Mouse (Mus musculus) liver, adult 2 months (tissue): ENCODE data around the gene Tsc1. TPM values are rescaled to one million over a fixed set of nuclear protein-coding genes. Genes with fewer than 3 reads are reported as not detected.

Source experiments
- DNase-seq: peaks from one replicate; pipeline ENCODE4 v3.0.0-alpha.2; 2011; ENCODE audit warnings: low read depth, low spot score; ENCODE audit errors: extremely low read depth
- H3K27ac ChIP-seq: fragments of 200-500 bp; replicated peaks from 2 replicates; pipeline ENCODE4 v1.5.1; 2012; ENCODE audit warnings: low read depth, mild to moderate bottlenecking, control low read depth, inconsistent platforms, low read length; ENCODE audit not compliant: insufficient read depth
- H3K27me3 ChIP-seq: fragments of 200-500 bp; 2 replicates; pipeline ENCODE4 v1.6.1; 2012; ENCODE audit warnings: mild to moderate bottlenecking, moderate library complexity, low read length, inconsistent platforms; ENCODE audit not compliant: control insufficient read depth, insufficient read depth
- H3K36me3 ChIP-seq: fragments of 200-500 bp; 2 replicates; pipeline ENCODE4 v1.6.1; 2012; ENCODE audit warnings: low read length, inconsistent platforms; ENCODE audit not compliant: control insufficient read depth, insufficient read depth
- H3K4me1 ChIP-seq: fragments of 200-500 bp; 2 replicates; pipeline ENCODE4 v1.6.1; 2011; ENCODE audit warnings: low read length; ENCODE audit not compliant: control insufficient read depth, insufficient read depth
- H3K4me3 ChIP-seq: fragments of 200-500 bp; 2 replicates; pipeline ENCODE4 v1.5.1; 2011; ENCODE audit warnings: low read depth, mild to moderate bottlenecking, control low read depth, low read length, moderate library complexity; ENCODE audit not compliant: insufficient read depth
- H3K79me2 ChIP-seq: fragments of 200-500 bp; 2 replicates; pipeline ENCODE4 v1.6.1; 2012; ENCODE audit warnings: inconsistent platforms, mild to moderate bottlenecking, low read length, moderate library complexity; ENCODE audit not compliant: control insufficient read depth, insufficient read depth
- H3K9ac ChIP-seq: fragments of 200-500 bp; 2 replicates; pipeline ENCODE4 v1.6.1; 2012; ENCODE audit warnings: low read depth, mild to moderate bottlenecking, control low read depth, inconsistent platforms, low read length
- CTCF ChIP-seq: fragments of 200-500 bp; IDR thresholded peaks from 2 replicates; pipeline ENCODE4 v1.5.1; 2011; ENCODE audit warnings: low read depth, low read length, control low read depth
- POLR2A ChIP-seq: fragments of 200-500 bp; IDR thresholded peaks from 2 replicates; pipeline ENCODE4 v1.6.1; 2011; ENCODE audit warnings: low read length, control low read depth; ENCODE audit not compliant: insufficient read depth; ENCODE audit errors: extremely low read depth
- WGBS: fragments of 180-500 bp; shearing (Covaris S2); methylation state at CpG from one replicate; pipeline ENCODE4 v1.1.7; 2018; 5-methylcytosine and 5-hydroxymethylcytosine counted together
- polyA plus RNA-seq: library from polyadenylated mRNA; depleted of rRNA; stranded (reverse); fragments of >200 nt; gene quantifications from 2 replicates; pipeline ENCODE4 v1.2.3, GENCODE M21; 2012
- total RNA-seq: library from RNA; depleted of rRNA; stranded (reverse); fragments of >200 nt; gene quantifications from 2 replicates; pipeline ENCODE4 v1.2.3, GENCODE M21; 2014

Tsc1 gene
- total and polyA plus RNA-seq, 2 experiments = 10.0 to 14.4 TPM

DNA sequence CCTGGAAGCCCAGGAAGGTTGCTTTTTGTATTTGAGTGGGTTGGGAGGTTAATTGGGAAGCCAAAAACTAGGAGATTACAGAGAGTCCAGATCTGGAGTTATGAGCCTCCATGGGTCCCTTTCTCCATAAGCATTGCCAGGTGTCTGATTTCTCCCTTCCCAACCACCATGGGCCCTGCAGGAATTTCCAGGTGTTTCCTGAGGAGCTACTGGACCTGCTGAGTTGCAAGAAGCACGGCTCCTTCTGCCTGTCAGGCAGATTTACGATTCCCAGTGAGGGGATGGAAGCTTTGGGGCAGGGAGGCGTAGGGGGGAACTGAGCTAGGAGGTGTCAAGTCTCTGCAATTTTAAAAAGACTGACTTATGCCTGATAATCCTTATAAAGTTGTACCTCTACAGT is 24.8 kb downstream of the Tsc1 start:
- peaks cover 59% of the 10 kb centered on the region for H3K36me3 ChIP-seq
- no peak overlapping the region for H3K27ac ChIP-seq
- no peak overlapping the region for H3K4me3 ChIP-seq
- H3K27me3 ChIP-seq = no peaks in the 10 kb centered on the region
- H3K79me2 ChIP-seq = no peaks in the 10 kb centered on the region
- no peak overlapping the region for H3K9ac ChIP-seq
- WGBS = 89% methylated on average over 3 of the region's 3 CpGs
- DNase-seq = no peak
- H3K4me1 ChIP-seq = no peaks in the 10 kb centered on the region
- TF ChIP-seq POLR2A (no peak), CTCF (no peak)

DNA sequence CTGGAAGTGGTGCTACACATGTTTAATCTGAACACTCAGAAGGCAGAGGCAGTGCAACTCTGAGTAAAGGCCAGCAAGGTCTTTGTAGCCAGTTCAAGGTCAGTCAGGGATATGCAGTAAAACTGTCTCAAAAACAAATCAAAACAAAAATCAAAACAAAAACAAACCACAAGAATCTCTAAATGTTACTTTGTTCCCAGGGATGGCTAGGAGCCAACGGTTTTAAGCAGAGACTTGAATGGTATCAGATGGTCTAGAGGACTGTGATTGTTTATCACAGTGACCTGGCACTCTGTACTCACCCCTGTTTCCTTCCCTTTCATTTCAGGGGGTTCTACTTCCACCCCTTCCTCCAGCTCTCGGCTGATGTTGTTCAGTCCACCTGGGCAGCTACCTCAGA is 30.4 kb downstream of the Tsc1 start:
- H3K36me3 ChIP-seq = peaks cover 63% of the 10 kb centered on the region
- WGBS = 74% methylated on average over 2 of the region's 2 CpGs
- no peak overlapping the region for H3K4me3 ChIP-seq
- H3K27me3 ChIP-seq = no peaks in the 10 kb centered on the region
- no peaks in the 10 kb centered on the region for H3K79me2 ChIP-seq
- DNase-seq = no peak
- H3K4me1 ChIP-seq = no peaks in the 10 kb centered on the region
- no peak overlapping the region for H3K9ac ChIP-seq
- no peak overlapping the region for H3K27ac ChIP-seq
- no peak for TF ChIP-seq CTCF
- TF ChIP-seq POLR2A = no peak

GRCm38 (mm10) chr2:28676005-28676404 is 35.0 kb downstream of the Tsc1 start:
- Histone ChIP-seq H3K27ac (no peak overlapping the region), H3K36me3 (peaks cover 63% of the 10 kb centered on the region), H3K27me3 (no peaks in the 10 kb centered on the region), H3K9ac (no peak overlapping the region), H3K79me2 (no peaks in the 10 kb centered on the region), H3K4me3 (no peak overlapping the region), H3K4me1 (no peaks in the 10 kb centered on the region)
- no peak for DNase-seq
- 71% methylated on average over 8 of the region's 8 CpGs for WGBS
- TF ChIP-seq POLR2A (no peak), CTCF (no peak)

DNA sequence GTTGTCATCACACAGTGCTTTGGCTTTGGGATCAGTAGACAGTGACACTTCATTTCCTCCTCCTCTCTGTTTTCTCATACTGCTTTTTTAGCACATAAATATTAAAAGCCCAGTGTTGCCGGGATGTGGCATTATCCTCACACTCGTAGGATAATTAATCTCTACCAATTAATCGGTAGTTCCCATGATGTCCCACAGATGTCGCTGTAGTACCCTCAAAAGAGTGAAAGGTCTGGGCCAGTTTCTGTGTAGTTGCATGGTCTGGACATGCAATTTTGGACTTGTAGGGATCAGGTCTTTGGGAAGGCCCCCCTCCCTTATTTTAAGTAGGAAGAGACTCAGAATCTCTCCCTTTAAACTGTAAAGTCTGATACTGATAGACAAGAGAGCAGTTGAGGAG is 39.7 kb downstream of the Tsc1 start:
- WGBS = 47% methylated on average over 4 of the region's 4 CpGs
- H3K36me3 ChIP-seq = peaks cover 49% of the 10 kb centered on the region
- TF ChIP-seq POLR2A (no peak), CTCF (no peak)
- DNase-seq = no peak
- H3K4me3 ChIP-seq = no peak overlapping the region
- no peak overlapping the region for H3K9ac ChIP-seq
- no peaks in the 10 kb centered on the region for H3K27me3 ChIP-seq
- H3K27ac ChIP-seq = no peak overlapping the region
- H3K79me2 ChIP-seq = no peaks in the 10 kb centered on the region
- H3K4me1 ChIP-seq = no peaks in the 10 kb centered on the region

GRCm38 (mm10) chr2:28681718-28682117 is 40.7 kb downstream of the Tsc1 start:
- no peak overlapping the region for H3K4me3 ChIP-seq
- peaks cover 50% of the 10 kb centered on the region for H3K36me3 ChIP-seq
- no peaks in the 10 kb centered on the region for H3K79me2 ChIP-seq
- TF ChIP-seq POLR2A (no peak), CTCF (no peak)
- no peak for DNase-seq
- no peaks in the 10 kb centered on the region for H3K4me1 ChIP-seq
- H3K9ac ChIP-seq = no peak overlapping the region
- H3K27me3 ChIP-seq = no peaks in the 10 kb centered on the region
- WGBS = 78% methylated on average over 4 of the region's 4 CpGs
- no peak overlapping the region for H3K27ac ChIP-seq

GRCm38 (mm10) chr2:28685895-28686294 is 44.9 kb downstream of the Tsc1 start:
- Histone ChIP-seq H3K27ac (no peak overlapping the region), H3K27me3 (no peaks in the 10 kb centered on the region), H3K79me2 (no peaks in the 10 kb centered on the region), H3K9ac (no peak overlapping the region), H3K4me1 (no peaks in the 10 kb centered on the region), H3K36me3 (peaks cover 34% of the 10 kb centered on the region; the same call in 1 of the 2 replicates), H3K4me3 (no peak overlapping the region)
- DNase-seq = no peak
- WGBS = 90% methylated on average over 7 of the region's 7 CpGs
- TF ChIP-seq CTCF (no peak), POLR2A (no peak)
